Mouse (Mus musculus) testis, adult 2 months (tissue): Measurements from ENCODE around the gene E2f3. TPM values are rescaled to one million over a fixed set of nuclear protein-coding genes. Genes with fewer than 3 reads are reported as not detected.
A peak's percentile ranks its signal among the peaks of the same experiment; 100 is the strongest.

Source experiments
- H3K27ac ChIP-seq: fragments of 200-500 bp; 2 replicates; pipeline ENCODE4 v1.5.1; 2012; ENCODE audit warnings: low read depth, low read length; ENCODE audit not compliant: control insufficient read depth, insufficient read depth
- H3K27me3 ChIP-seq: fragments of 200-500 bp; 2 replicates; pipeline ENCODE4 v1.6.1; 2012; ENCODE audit warnings: mild to moderate bottlenecking, low read length, moderate library complexity; ENCODE audit not compliant: control insufficient read depth, insufficient read depth
- H3K36me3 ChIP-seq: fragments of 200-500 bp; 2 replicates; pipeline ENCODE4 v1.6.1; 2012; ENCODE audit warnings: mild to moderate bottlenecking, low read length; ENCODE audit not compliant: control insufficient read depth, insufficient read depth
- H3K4me1 ChIP-seq: fragments of 200-500 bp; 2 replicates; pipeline ENCODE4 v1.6.1; 2012; ENCODE audit warnings: low read length; ENCODE audit not compliant: control insufficient read depth, insufficient read depth
- H3K4me3 ChIP-seq: fragments of 200-500 bp; 2 replicates; pipeline ENCODE4 v1.5.1; 2012; ENCODE audit warnings: low read depth, mild to moderate bottlenecking, low read length, moderate library complexity, mixed read lengths; ENCODE audit not compliant: control insufficient read depth
- CTCF ChIP-seq: fragments of 200-500 bp; IDR thresholded peaks from 2 replicates; pipeline ENCODE4 v1.5.1; 2012; ENCODE audit warnings: low read depth, mild to moderate bottlenecking, inconsistent platforms, low read length, moderate library complexity; ENCODE audit not compliant: control insufficient read depth, insufficient read depth, insufficient replicate concordance
- POLR2A ChIP-seq: fragments of 200-500 bp; IDR thresholded peaks from 2 replicates; pipeline ENCODE4 v1.6.1; 2012; ENCODE audit warnings: low read depth, mild to moderate bottlenecking, inconsistent platforms, low read length, moderate library complexity; ENCODE audit not compliant: control insufficient read depth
- polyA plus RNA-seq: library from polyadenylated mRNA; depleted of rRNA; stranded (reverse); fragments of >200 nt; gene quantifications from 2 replicates; pipeline ENCODE4 v1.2.3, GENCODE M21; 2012

Gene E2f3
- polyA plus RNA-seq, 1 experiment: 1.1 TPM

GRCm38 (mm10) chr13:30014576-30014975 lies 28.7 kb upstream of the E2f3 start:
- TF ChIP-seq POLR2A: no peak
- TF ChIP-seq CTCF: no peak
- Histone ChIP-seq H3K4me3 (no peak overlapping the region), H3K4me1 (no peaks in the 10 kb centered on the region), H3K27ac (no peak overlapping the region), H3K36me3 (no peaks in the 10 kb centered on the region), H3K27me3 (no peaks in the 10 kb centered on the region)

GRCm38 (mm10) chr13:30012226-30012625 lies 26.4 kb upstream of the E2f3 start:
- TF ChIP-seq CTCF: no peak
- TF ChIP-seq POLR2A: no peak
- Histone ChIP-seq H3K4me1 (no peaks in the 10 kb centered on the region), H3K36me3 (no peaks in the 10 kb centered on the region)

GRCm38 (mm10) chr13:30008738-30009137 lies 22.9 kb upstream of the E2f3 start:
- TF ChIP-seq CTCF: no peak
- TF ChIP-seq POLR2A: no peak
- H3K4me3 ChIP-seq: no peak overlapping the region
- H3K27me3 ChIP-seq: no peaks in the 10 kb centered on the region
- H3K4me1 ChIP-seq: no peaks in the 10 kb centered on the region
- no peaks in the 10 kb centered on the region for H3K36me3 ChIP-seq
- H3K27ac ChIP-seq: no peak overlapping the region

More at GRCm38 (mm10) chr13:30012226-30012625, 26.4 kb upstream of the E2f3 start:
- no peak overlapping the region for H3K27ac ChIP-seq
- no peaks in the 10 kb centered on the region for H3K27me3 ChIP-seq
- H3K4me3 ChIP-seq: no peak overlapping the region

DNA sequence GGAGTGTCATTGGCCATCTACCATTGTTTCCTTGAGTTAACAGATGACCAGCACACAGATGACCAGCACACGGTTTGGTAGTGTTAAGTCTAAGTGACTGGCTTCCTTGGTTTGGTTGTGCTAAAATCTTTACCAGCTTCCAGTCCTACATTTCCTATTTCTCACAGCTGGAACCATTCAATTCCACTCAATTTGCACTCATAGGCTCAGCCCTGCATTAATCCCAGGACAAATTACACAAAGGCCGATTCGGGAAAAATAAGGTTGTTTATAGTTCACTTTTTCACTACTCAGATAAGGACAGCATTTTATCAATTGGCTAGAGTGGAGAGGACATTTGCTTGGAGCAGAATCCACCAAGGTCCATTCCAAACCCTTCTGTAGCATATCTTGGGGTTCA lies 19.6 kb upstream of the E2f3 start:
- H3K4me3 ChIP-seq: no peak overlapping the region
- no peaks in the 10 kb centered on the region for H3K36me3 ChIP-seq
- no peak overlapping the region for H3K27ac ChIP-seq
- TF ChIP-seq POLR2A: no peak
- TF ChIP-seq CTCF: no peak
- H3K27me3 ChIP-seq: no peaks in the 10 kb centered on the region
- H3K4me1 ChIP-seq: no peaks in the 10 kb centered on the region

DNA sequence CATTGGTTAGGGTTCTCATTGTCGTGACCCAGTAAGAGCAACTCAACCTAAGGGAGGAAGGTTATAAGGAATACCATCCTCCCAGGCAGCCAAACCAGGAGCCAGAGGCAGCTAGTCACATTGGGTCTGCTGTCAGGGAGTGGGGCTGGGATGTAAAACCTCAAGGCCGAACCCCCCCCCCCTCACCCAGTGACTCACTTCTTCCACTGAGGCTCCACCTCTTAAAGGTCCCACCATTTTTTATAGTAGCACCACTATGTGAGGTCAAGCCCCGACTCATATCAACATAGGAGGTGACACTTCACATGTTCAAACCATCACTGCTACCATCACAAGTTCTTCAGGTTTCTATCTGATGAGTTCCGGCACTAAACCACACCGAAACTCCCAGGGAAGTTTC lies 19.0 kb upstream of the E2f3 start:
- no peaks in the 10 kb centered on the region for H3K27me3 ChIP-seq
- no peaks in the 10 kb centered on the region for H3K4me1 ChIP-seq
- H3K36me3 ChIP-seq: no peaks in the 10 kb centered on the region
- H3K4me3 ChIP-seq: no peak overlapping the region
- H3K27ac ChIP-seq: no peak overlapping the region
- TF ChIP-seq POLR2A (no peak), CTCF (no peak)

- no peaks in the 10 kb centered on the region for H3K4me1 ChIP-seq
- no peak overlapping the region for H3K27ac ChIP-seq
- H3K36me3 ChIP-seq: no peaks in the 10 kb centered on the region
- TF ChIP-seq POLR2A (no peak), CTCF (no peak)
- no peak overlapping the region for H3K4me3 ChIP-seq
- no peaks in the 10 kb centered on the region for H3K27me3 ChIP-seq
Observed at GRCm38 (mm10) chr13:30003169-30003568, 17.3 kb upstream of the E2f3 start.

GRCm38 (mm10) chr13:30001041-30001440 lies 15.2 kb upstream of the E2f3 start:
- Histone ChIP-seq H3K4me1 (no peaks in the 10 kb centered on the region), H3K27ac (no peak overlapping the region), H3K4me3 (no peak overlapping the region), H3K36me3 (no peaks in the 10 kb centered on the region), H3K27me3 (no peaks in the 10 kb centered on the region)
- no peak for TF ChIP-seq POLR2A
- TF ChIP-seq CTCF: no peak

GRCm38 (mm10) chr13:29987956-29988355 lies 2.1 kb upstream of the E2f3 start:
- Histone ChIP-seq H3K36me3 (no peaks in the 10 kb centered on the region), H3K4me1 (no peaks in the 10 kb centered on the region; the same call in 1 of the 2 replicates), H3K27ac (no peak overlapping the region), H3K4me3 (no peak overlapping the region), H3K27me3 (peaks cover 4% of the 10 kb centered on the region)
- TF ChIP-seq CTCF: no peak

- TF ChIP-seq POLR2A (no peak), CTCF (no peak)
- H3K27me3 ChIP-seq: peaks cover 4% of the 10 kb centered on the region
- H3K4me3 ChIP-seq: peak overlapping the region; percentile 68
- no peak overlapping the region; the same call in 1 of the 2 replicates for H3K27ac ChIP-seq
- H3K36me3 ChIP-seq: no peaks in the 10 kb centered on the region
- no peaks in the 10 kb centered on the region; the same call in 1 of the 2 replicates for H3K4me1 ChIP-seq
Observed at GRCm38 (mm10) chr13:29986756-29987120, 875 bp upstream of the E2f3 start.
